Mouse (Mus musculus): ENCODE results near the gene Brca2. TPM values are rescaled to one million over a fixed set of nuclear protein-coding genes. Genes with fewer than 3 reads are reported as not detected.

The Brca2 gene
- total and polyA plus RNA-seq, 3 experiments, result 13.8 to 24.0 (median 17.1) TPM

GRCm38 (mm10) chr5:150607631-150608030, 85.2 kb downstream of the Brca2 start:
- no peaks in the 10 kb centered on the region for H3K9me3 ChIP-seq (replicated peaks; ENCODE audit: low read length)
- no peak overlapping the region for H3K9ac ChIP-seq (ENCODE audit: insufficient read depth, low read depth)
- H3K79me2 ChIP-seq (replicated peaks; ENCODE audit: control insufficient read depth, extremely low read depth, insufficient read depth, poor library complexity, severe bottlenecking), result no peaks in the 10 kb centered on the region
- TF ChIP-seq USF2 (conservative IDR thresholded peaks at IDR 0.05; ENCODE audit: low read depth, low read length) (no peak), CHD1 (IDR thresholded peaks at IDR 0.05; ENCODE audit: low read depth, low read length) (no peak), ZKSCAN1 (IDR thresholded peaks at IDR 0.05; ENCODE audit: borderline replicate concordance, low read depth, low read length) (no peak), E2F4 (IDR thresholded peaks at IDR 0.05; ENCODE audit: insufficient replicate concordance, low read depth, low read length) (no peak), MAX (IDR thresholded peaks at IDR 0.05; ENCODE audit: low read length) (no peak), SIN3A (IDR thresholded peaks at IDR 0.05; ENCODE audit: low read length) (no peak), ELF1 (IDR thresholded peaks at IDR 0.05; ENCODE audit: low read depth, low read length) (no peak), HCFC1 (IDR thresholded peaks at IDR 0.05; ENCODE audit: low read depth, low read length) (no peak), MEF2A (IDR thresholded peaks at IDR 0.05; ENCODE audit: borderline replicate concordance, low read depth, low read length) (no peak), ZC3H11A (IDR thresholded peaks at IDR 0.05; ENCODE audit: low read depth, low read length) (no peak), MYC (IDR thresholded peaks at IDR 0.05; ENCODE audit: low read depth, low read length) (no peak), CHD2 (IDR thresholded peaks at IDR 0.05; ENCODE audit: low read length) (no peak), TCF12 (IDR thresholded peaks at IDR 0.05; ENCODE audit: low read depth, low read length) (no peak), MAFK (IDR thresholded peaks at IDR 0.05; ENCODE audit: insufficient replicate concordance, low read length) (no peak), ZNF384 (IDR thresholded peaks at IDR 0.05; ENCODE audit: low read depth, low read length) (no peak)
- DNase-seq (ENCODE audit: extremely low read depth), result no peak
- H3K4me2 ChIP-seq (ENCODE audit: insufficient read depth, low read depth, poor library complexity, severe bottlenecking), result no peak overlapping the region
- H3K4me1 ChIP-seq (ENCODE audit: control insufficient read depth in 1 of 2, insufficient read depth in 2 of 2), result peaks cover 0 to 9% of the 10 kb centered on the region in 2 experiments; a peak in 2 of 4 replicates
- dilution Hi-C loops (cut with MboI; ENCODE audit: extremely low pct_ligation_motif_present, extremely low pct_unique_long_range_greater_than_20kb, low sequenced_read_pairs) (no loop called here), in situ Hi-C loops (cut with MboI; ENCODE audit: low pct_ligation_motif_present, low pct_unique_long_range_greater_than_20kb, low sequenced_read_pairs) (no loop called here)
- H3K27ac ChIP-seq (ENCODE audit: insufficient read depth, low read depth), result no peak overlapping the region
- H3K4me3 ChIP-seq (replicated peaks in 1 of 3; ENCODE audit: low read depth in 2 of 3, low read length in 2 of 3, poor library complexity in 1 of 3), result no peak overlapping the region
- no peaks in the 10 kb centered on the region for H3K27me3 ChIP-seq (replicated peaks)
- peaks cover 7 to 17% of the 10 kb centered on the region in 2 experiments for H3K36me3 ChIP-seq (replicated peaks in 1 of 2; ENCODE audit: control insufficient read depth in 1 of 2, insufficient read depth in 1 of 2, low read length in 1 of 2)

- Histone ChIP-seq H3K27me3 (replicated peaks) (no peaks in the 10 kb centered on the region), H3K36me3 (replicated peaks in 1 of 2; ENCODE audit: control insufficient read depth in 1 of 2, insufficient read depth in 1 of 2, low read length in 1 of 2) (peaks cover 7 to 17% of the 10 kb centered on the region in 2 experiments), H3K27ac (ENCODE audit: insufficient read depth, low read depth) (no peak overlapping the region), H3K9me3 (replicated peaks; ENCODE audit: low read length) (no peaks in the 10 kb centered on the region), H3K4me1 (ENCODE audit: control insufficient read depth in 1 of 2, insufficient read depth in 2 of 2) (peaks cover 10 to 37% of the 10 kb centered on the region in 2 experiments), H3K4me3 (replicated peaks in 1 of 3; ENCODE audit: low read depth in 2 of 3, low read length in 2 of 3, poor library complexity in 1 of 3) (no peak overlapping the region), H3K79me2 (replicated peaks; ENCODE audit: control insufficient read depth, extremely low read depth, insufficient read depth, poor library complexity, severe bottlenecking) (no peaks in the 10 kb centered on the region), H3K9ac (ENCODE audit: insufficient read depth, low read depth) (no peak overlapping the region), H3K4me2 (ENCODE audit: insufficient read depth, low read depth, poor library complexity, severe bottlenecking) (no peak overlapping the region)
- dilution Hi-C loops (cut with MboI; ENCODE audit: extremely low pct_ligation_motif_present, extremely low pct_unique_long_range_greater_than_20kb, low sequenced_read_pairs), result no loop called here
- no peak for TF ChIP-seq USF1 (IDR thresholded peaks at IDR 0.05; ENCODE audit: low read depth, low read length)
- TF ChIP-seq TBP (conservative IDR thresholded peaks at IDR 0.05; ENCODE audit: low read depth, low read length), result no peak
- TF ChIP-seq KAT2A (IDR thresholded peaks at IDR 0.05; ENCODE audit: insufficient replicate concordance, low read length), result no peak
- no peak for TF ChIP-seq ETS1 (conservative IDR thresholded peaks at IDR 0.05; ENCODE audit: low read depth, low read length)
- TF ChIP-seq MAZ (IDR thresholded peaks at IDR 0.05; ENCODE audit: low read depth, low read length), result no peak
- TF ChIP-seq GABPA (IDR thresholded peaks at IDR 0.05; ENCODE audit: insufficient replicate concordance, low read depth, low read length), result no peak
- no peak for TF ChIP-seq MXI1 (IDR thresholded peaks at IDR 0.05; ENCODE audit: low read depth, low read length)
- TF ChIP-seq MYC (IDR thresholded peaks at IDR 0.05; ENCODE audit: low read depth, low read length), result no peak
- no peak for TF ChIP-seq IRF4 (IDR thresholded peaks at IDR 0.05; ENCODE audit: low read depth, low read length)
- TF ChIP-seq UBTF (IDR thresholded peaks at IDR 0.05; ENCODE audit: low read depth, low read length), result no peak
- TF ChIP-seq MAFK (IDR thresholded peaks at IDR 0.05; ENCODE audit: insufficient replicate concordance, low read length), result no peak
- no peak for TF ChIP-seq NELFE (IDR thresholded peaks at IDR 0.05; ENCODE audit: low read depth, low read length)
- TF ChIP-seq BHLHE40 (IDR thresholded peaks at IDR 0.05; ENCODE audit: low read depth, low read length), result no peak
- TF ChIP-seq ZC3H11A (IDR thresholded peaks at IDR 0.05; ENCODE audit: low read depth, low read length), result no peak
- no peak for TF ChIP-seq HCFC1 (IDR thresholded peaks at IDR 0.05; ENCODE audit: low read depth, low read length)
- no peak for TF ChIP-seq POLR2AphosphoS2 (IDR thresholded peaks at IDR 0.05; ENCODE audit: low read depth, low read length)
- TF ChIP-seq SIN3A (IDR thresholded peaks at IDR 0.05; ENCODE audit: low read length), result no peak
- TF ChIP-seq CHD2 (IDR thresholded peaks at IDR 0.05; ENCODE audit: low read length), result no peak
- TF ChIP-seq CHD1 (IDR thresholded peaks at IDR 0.05; ENCODE audit: low read depth, low read length), result no peak
- no peak for DNase-seq (ENCODE audit: extremely low read depth)
- in situ Hi-C loops (cut with MboI; ENCODE audit: low pct_ligation_motif_present, low pct_unique_long_range_greater_than_20kb, low sequenced_read_pairs), result no loop called here
Observed at GRCm38 (mm10) chr5:150611136-150611535, 88.7 kb downstream of the Brca2 start.
